Mouse (Mus musculus): Measurements from ENCODE around the gene Palm.

Gene Palm

DNA sequence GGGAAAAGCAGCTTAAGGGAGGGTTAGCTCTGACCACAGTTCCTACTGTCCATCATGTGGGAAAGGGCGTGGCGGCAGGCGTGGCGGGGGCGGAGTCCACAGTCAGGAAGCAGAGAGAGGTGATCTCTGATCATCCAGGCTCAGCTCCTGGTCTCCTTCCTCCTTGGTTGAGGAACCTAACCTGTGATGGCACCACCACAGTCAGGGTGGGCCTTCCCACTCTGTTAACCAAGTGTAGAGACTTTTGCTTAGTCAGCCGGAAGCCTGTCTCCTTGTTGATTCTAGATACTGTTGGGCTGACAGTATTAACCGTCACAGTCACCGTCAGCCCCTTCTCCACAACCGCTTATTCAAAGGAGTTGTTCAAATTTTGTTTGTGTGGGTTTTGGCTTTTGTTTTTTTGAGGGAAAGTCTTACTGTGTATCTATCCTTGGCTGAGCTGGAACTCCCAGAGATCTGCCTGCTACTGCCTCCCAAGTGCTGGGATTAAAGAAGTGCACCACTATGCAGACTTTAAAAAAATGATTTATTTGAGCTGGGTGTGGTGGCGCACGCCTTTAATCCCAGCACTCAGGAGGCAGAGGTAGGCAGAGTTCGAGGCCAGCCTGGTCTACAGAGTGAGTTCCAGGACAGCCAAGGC is 5.0 kb downstream of the Palm start:
- no peak for DNase-seq (ENCODE audit: low spot score)

GRCm38 (mm10) chr10:79800508-79800907 is 7.1 kb downstream of the Palm start:
- DNase-seq (ENCODE audit: low spot score), result no peak

- no peak for DNase-seq (ENCODE audit: low spot score)
Observed at GRCm38 (mm10) chr10:79801837-79802236, 8.5 kb downstream of the Palm start.

- DNase-seq (ENCODE audit: low spot score), result no peak
Observed at GRCm38 (mm10) chr10:79802331-79802971, 9.1 kb downstream of the Palm start.

DNA sequence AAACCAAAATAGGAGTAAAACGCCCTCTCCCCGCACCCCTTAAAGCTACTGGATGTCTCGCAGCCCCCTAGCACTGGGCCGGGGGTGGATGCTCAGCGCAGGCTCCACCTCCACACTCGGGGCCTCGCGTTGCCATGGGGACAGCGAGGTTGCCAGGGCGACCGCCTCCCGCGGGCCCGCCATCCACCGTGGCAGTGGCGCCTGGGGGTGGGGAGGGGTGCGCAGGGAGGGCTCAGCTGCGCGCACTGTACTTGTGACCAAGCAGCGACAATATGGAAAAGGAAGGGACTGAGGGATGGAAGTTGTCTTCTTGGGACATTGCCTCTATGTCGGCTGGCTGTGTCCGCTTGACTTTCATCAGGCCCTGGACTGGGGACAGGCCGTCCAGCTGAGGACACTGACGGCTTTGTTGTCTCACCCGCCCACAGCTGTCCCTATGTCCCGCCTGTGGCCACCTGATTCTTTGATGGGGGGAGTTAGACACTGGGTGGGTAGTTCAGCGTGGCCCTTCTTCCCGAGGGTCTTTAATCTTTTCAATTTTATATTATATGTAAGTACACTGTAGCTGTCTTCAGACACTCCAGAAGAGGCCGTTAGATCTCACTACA is 10.4 kb downstream of the Palm start:
- peak; percentile 74 for DNase-seq (ENCODE audit: low spot score)

DNA sequence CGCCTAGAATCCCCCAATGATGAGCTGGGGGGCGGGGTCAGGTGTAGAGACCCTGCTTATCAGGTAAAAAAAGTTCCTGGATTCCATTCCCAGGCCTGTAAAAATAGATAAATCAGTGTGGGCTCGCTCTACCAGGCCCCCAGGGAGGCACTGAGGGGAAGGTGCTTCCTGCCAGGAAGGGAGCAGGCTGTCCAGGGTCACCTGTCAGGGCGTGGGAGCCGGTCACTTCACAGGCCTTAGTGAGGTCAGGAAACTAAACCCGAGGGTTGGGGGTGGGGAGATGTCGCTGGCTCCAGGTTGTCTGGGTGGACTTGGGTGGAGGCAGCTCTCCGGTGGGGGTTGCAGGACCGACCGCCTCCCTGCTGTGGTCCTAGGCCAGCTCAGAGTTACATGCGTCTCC is 12.3 kb downstream of the Palm start:
- DNase-seq (ENCODE audit: low spot score), result no peak

DNA sequence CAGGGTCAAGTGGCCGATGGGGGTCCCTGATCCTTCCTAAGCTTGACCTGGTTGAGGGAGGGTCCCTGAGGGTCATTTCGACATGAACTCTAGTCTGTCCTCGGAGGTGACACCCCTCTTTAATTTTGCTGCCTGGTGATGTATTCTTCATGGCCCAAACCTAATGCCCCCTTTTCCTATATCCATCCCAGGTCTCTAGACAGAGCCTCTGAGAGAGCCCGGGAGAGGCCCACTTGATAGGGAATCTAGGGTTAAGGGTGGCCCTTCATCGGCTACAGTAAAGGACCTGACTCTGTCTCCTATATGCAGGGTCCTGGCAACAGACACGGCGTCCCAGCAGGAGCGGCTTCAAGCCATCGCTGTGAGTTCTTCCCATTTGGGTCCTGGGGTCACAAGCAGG is 13.0 kb downstream of the Palm start:
- no peak for DNase-seq (ENCODE audit: low spot score)

DNA sequence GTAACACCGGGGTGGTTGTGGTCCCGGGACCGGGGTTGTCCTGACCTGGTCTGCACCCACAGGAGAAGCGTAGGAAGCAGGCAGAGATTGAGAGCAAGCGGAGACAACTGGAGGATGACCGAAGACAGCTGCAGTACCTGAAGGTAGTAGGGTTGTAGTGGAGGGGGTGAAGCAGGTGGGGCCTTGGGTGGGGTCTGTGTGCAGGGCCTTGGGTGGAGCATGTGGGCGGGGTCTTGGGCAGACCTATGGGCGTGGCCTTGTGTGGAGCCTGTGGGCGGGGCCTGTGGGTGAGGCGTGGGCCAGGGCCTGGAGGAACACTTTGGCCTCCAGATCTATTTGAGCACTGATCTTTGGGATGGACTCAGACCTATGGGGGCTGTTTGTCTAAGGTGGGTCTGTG is 13.6 kb downstream of the Palm start:
- no peak for DNase-seq (ENCODE audit: low spot score)

DNA sequence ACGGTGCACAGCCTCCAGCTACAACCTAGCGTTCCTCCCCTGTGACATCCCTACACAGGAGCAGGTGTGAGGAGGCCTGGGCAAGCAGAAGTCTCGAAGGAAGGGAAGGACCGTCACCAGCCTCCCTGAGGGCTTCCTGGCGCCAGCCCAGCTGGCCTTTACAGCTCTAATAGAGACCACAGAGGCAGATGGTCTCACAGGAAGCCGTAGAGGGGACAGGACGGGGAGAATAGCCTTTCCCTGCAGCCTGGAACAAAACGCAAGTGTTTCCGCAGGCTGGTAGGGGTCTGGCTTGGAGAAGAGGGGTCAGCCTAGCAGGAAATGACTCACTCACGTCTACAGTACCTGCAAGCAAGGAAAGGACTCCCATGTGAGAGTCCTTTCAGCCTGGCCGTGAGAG is 14.5 kb downstream of the Palm start:
- DNase-seq (ENCODE audit: low spot score), result no peak

GRCm38 (mm10) chr10:79808728-79809127 is 15.4 kb downstream of the Palm start:
- DNase-seq (ENCODE audit: low spot score), result no peak

DNA sequence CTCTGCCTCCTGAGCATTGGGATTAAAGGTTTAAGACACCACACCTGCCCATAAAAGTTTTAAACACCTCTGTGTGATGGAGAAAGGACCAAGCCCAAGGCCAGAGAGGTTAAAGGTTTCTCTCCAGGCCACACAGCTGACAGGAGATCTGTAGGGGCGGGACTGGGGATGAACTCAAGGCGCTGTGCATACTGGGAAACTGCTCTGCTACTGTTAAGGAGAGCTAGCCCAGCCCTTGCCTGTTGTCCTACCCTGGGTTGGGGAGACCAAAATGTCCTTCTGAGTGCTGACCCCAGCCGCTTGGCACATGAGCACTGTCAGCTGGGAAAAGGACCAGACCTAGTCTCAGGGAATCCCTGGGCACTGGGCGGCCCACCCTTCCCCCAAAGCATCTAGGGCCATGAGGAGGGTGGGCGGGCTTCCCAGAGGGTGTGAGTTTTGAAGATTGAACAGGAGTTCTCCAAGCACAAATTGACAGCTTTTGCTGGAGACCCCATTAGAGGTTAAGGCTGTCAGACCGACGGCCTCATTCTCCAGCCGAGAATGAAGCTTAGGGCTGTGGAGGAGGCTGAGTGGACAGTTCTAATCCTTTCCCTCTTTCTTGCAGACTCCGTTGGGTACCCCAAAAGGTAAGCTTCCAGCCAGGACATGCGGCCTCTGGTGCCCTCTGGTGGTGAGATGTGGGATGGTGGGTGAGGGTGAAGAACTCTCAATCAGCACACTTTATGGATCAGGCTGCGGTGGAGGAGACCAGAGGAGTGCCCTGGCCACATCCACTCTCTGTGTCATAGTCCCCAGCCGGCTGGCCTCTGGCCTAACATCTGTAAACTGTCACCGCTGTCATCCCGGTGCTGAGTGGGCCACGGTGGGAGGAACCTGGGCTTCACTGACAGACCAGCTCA is 18.6 kb downstream of the Palm start:
- DNase-seq (ENCODE audit: low spot score), result peak; percentile 78

DNA sequence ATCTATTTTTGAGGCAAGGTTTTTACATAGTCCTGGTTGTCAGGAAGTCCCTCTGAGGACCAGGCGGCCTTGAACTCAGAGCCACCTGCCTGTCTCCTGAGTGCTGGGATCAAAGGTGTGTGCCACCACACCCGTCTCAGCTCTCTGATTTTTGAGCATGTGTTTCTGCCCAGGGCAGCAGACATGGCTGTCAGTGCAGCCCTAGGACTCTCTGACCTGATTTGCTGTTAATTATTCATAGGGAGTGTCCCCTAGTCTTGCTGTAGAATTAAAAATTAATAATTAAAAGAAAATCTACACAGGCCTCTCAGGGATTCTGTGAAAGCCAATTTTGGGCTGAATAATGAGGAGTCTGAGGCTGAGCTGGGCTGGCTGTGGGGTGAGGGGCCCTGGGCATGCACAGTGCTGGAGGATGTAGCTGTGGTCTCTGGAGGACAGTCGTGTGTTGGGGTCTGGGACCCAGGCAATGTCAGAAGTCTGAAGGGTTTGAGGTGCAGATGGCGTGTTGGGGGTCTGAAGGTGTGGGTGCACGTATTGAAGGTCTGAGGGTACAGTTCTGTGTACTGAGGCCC is 21.0 kb downstream of the Palm start:
- DNase-seq (ENCODE audit: low spot score), result no peak

GRCm38 (mm10) chr10:79815671-79816494 is 22.5 kb downstream of the Palm start:
- DNase-seq (ENCODE audit: low spot score), result no peak

- no peak for DNase-seq (ENCODE audit: low spot score)
Observed at GRCm38 (mm10) chr10:79817111-79817510, 23.7 kb downstream of the Palm start.

DNA sequence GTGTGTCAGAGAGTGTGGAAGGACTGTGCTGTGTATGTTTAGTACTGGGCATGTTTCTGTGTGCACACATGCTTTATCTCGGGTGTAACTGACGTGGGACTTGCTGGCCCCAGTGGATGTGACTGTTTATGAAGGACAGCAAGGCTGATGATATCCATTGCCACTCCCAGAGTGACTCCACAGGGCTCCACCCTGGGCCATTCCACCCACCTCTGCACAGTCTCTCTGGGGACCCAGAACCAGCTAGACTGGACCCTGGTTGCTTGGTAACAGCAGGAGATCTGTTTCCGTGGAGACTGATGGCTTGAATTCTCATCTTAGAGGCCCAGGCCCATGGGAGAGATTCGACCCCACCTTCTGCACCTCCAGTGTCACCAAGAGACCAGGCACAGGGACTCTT is 24.9 kb downstream of the Palm start:
- DNase-seq (ENCODE audit: low spot score), result no peak

- no peak for DNase-seq (ENCODE audit: low spot score)
Observed at GRCm38 (mm10) chr10:79819606-79820005, 26.2 kb downstream of the Palm start.

DNA sequence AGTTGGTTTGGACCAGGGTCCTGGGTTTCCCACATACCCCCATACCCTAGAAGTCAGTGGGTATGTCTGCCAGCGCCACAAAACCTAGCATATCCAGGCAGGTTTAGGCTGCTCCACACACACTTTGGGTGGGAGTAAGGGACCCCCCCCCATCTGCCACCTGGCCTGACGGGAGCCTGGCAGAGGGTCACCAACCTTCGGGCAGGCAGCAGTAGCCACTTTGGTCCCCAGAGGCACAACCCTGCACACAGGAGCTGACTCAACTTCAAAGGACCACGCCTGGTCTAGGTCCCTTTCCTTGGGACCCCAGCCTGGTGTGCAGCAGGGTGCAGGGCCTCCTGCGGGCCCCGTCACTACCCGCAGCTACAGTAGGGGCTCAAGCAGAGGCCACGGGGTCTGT is 26.9 kb downstream of the Palm start:
- no peak for DNase-seq (ENCODE audit: low spot score)

DNA sequence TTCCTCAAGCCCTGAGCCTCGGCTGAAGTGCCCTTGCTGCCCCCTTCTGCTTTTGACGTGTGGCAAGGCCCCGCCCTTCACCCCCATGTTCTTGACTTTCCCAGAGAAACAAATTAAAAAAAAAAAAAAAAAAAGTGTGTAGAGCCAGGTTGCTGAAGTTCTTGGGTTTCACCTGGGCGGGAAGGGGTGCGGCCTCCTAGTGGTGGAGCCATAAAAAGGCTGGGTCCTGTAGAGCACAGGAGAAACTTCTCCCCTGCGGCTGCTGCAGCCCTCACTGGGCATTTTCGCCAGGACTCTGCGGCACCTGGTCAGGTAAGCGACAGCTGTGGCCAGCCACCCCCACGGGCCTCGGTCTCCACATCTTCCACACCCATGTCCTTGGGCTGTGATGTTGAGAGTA is 27.4 kb downstream of the Palm start, which contains the start of gene Misp:
Gene Misp (plus strand): TSS at position 208 of the 400 bp plus-strand sequence.
- no peak for DNase-seq (ENCODE audit: low spot score)

GRCm38 (mm10) chr10:79821731-79822130 is 28.4 kb downstream of the Palm start:
- no peak for DNase-seq (ENCODE audit: low spot score)

GRCm38 (mm10) chr10:79822372-79822771 is 29.0 kb downstream of the Palm start:
- no peak for DNase-seq (ENCODE audit: low spot score)

GRCm38 (mm10) chr10:79823011-79823410 is 29.6 kb downstream of the Palm start:
- no peak for DNase-seq (ENCODE audit: low spot score)

All from layer of hippocampus, adult 9-10 months (tissue).